Mouse (Mus musculus) forebrain, postnatal 0 days (tissue): ENCODE results near the gene Meis1. TPM values are rescaled to one million over a fixed set of nuclear protein-coding genes. Genes with fewer than 3 reads are reported as not detected.

Source experiments
- ATAC-seq: fragments of 200-750 bp; cut with Nextera tagmentation; 2 replicates; pipeline ENCODE4 v1.8.0; 2017; ENCODE audit warnings: mild to moderate bottlenecking, moderate library complexity
- DNase-seq: peaks from one replicate; pipeline ENCODE4 v3.0.0-alpha.2; 2015
- H3K27ac ChIP-seq: fragments of 300-500 bp; sonication (generic); 2 replicates; pipeline ENCODE4 v1.5.1; 2014; ENCODE audit warnings: low read depth, mild to moderate bottlenecking, antibody characterized with exemption, low read length, moderate library complexity, mixed read lengths
- H3K27me3 ChIP-seq: fragments of 300-500 bp; sonication (generic); 2 replicates; pipeline ENCODE4 v1.6.1; 2014; ENCODE audit warnings: mild to moderate bottlenecking, low read length, mixed read lengths; ENCODE audit not compliant: insufficient read depth
- H3K36me3 ChIP-seq: fragments of 300-500 bp; sonication (generic); 2 replicates; pipeline ENCODE4 v1.6.1; 2014; ENCODE audit warnings: mild to moderate bottlenecking, moderate library complexity; ENCODE audit not compliant: insufficient read depth
- H3K4me1 ChIP-seq: fragments of 300-500 bp; sonication (generic); 2 replicates; pipeline ENCODE4 v1.6.1; 2014; ENCODE audit warnings: antibody characterized with exemption; ENCODE audit not compliant: insufficient read depth
- H3K4me2 ChIP-seq: fragments of 300-500 bp; sonication (generic); 2 replicates; pipeline ENCODE4 v1.6.1; 2014; ENCODE audit warnings: low read depth, mild to moderate bottlenecking, moderate library complexity
- H3K4me3 ChIP-seq: fragments of 300-500 bp; sonication (generic); 2 replicates; pipeline ENCODE4 v1.5.1; 2014; ENCODE audit warnings: low read depth, low read length, mixed read lengths
- H3K9ac ChIP-seq: fragments of 300-500 bp; sonication (generic); 2 replicates; pipeline ENCODE4 v1.6.1; 2014; ENCODE audit warnings: mild to moderate bottlenecking
- H3K9me3 ChIP-seq: fragments of 300-500 bp; sonication (generic); 2 replicates; pipeline ENCODE4 v1.6.1; 2016; ENCODE audit warnings: low read length
- CTCF ChIP-seq: sonication (generic); IDR thresholded peaks from 2 replicates; pipeline ENCODE4 v1.5.1; 2016; ENCODE audit warnings: antibody characterized with exemption, control low read depth, low read depth
- WGBS: fragments of 180-500 bp; shearing (Covaris S2); extraction: QIAGEN DNeasy Blood & Tissue Kit; methylation state at CpG from one replicate; pipeline ENCODE4 v1.1.7; 2014; 5-methylcytosine and 5-hydroxymethylcytosine counted together
- polyA plus RNA-seq: library from polyadenylated mRNA; unstranded; fragments of >200 nt; fragmentation: Nextera tagmentation; extraction: Ambion mirVana; gene quantifications from 2 replicates; pipeline ENCODE4 v1.2.1, GENCODE M21; 2015
- total RNA-seq: library from RNA; depleted of rRNA; stranded (reverse); fragments of >200 nt; gene quantifications from 2 replicates; pipeline ENCODE4 v1.2.3, GENCODE M21; 2014

The Meis1 gene
- total and polyA plus RNA-seq, 2 experiments from 2014 or later: 12.5 to 16.9 TPM

DNA sequence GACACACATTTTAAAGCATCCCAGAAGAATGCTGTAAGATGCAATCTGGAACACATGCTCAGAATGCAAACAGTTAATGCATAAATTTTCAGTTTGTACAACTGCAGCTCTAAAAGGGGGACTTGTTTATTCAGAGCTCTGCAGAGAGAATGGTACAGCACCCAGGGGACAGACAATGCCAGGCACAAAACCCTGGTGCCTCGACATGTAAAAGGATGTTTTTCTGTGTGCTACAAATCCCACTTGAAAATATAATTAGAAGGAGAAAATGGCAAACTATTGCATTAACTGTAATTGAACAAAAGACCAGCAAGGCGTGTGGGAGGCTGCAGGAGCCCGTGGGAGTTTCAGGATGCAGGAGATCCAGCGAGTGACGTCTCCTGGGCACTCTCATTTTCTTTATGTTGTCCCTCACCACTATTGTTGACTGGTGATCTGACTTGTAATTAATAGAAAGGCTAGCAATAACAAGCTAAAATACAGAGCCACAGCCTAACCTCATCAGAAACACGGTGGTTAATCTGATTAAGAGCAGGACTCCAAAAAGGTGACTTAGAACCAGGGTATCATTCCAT, 29.0 kb downstream of the Meis1 start:
- Histone ChIP-seq H3K4me3 (no peak overlapping the region), H3K9ac (0 out of 2 replicates have a peak overlapping the region, but pooled peaks have one; percentile 10), H3K4me1 (peaks cover 14% of the 10 kb centered on the region; the same call in 1 of the 2 replicates), H3K9me3 (no peaks in the 10 kb centered on the region), H3K36me3 (no peaks in the 10 kb centered on the region), H3K4me2 (peak overlapping the region; percentile 23; the same call in 1 of the 2 replicates), H3K27ac (no peak overlapping the region), H3K27me3 (no peaks in the 10 kb centered on the region)
- peak; percentile 59; the same call in 1 of the 2 replicates for ATAC-seq
- 10% methylated on average over 6 of the region's 6 CpGs for WGBS
- TF ChIP-seq CTCF: no peak
- DNase-seq: no peak

DNA sequence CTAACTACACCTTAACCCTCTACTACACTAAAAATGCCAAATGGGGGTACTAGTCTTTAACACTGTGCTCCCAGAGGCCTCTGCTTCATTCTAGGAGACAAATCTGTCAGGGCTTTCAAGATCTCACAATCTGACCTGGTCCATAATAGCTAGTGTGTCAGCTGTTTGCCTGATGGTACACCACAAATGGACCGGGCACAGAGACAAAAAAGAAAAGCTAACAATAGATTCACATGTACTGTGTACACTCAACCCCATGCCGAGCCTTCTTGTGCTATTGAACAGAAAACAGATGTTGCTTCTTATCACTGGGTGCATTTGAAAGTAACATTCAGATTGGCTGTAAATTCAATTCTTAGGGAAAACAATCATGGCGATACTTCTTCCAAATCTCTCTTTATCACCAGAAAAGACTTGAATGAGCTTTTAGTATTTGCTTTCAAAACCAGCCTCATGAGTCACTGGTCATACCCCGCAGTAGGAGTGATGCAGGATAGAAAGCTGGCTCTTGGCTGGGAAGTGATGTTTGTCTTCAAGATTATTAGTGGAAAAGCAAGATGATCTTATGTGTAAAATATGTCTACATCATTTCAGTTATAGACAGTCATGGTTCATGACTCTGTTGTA, 30.0 kb downstream of the Meis1 start:
- H3K27me3 ChIP-seq: no peaks in the 10 kb centered on the region
- no peak overlapping the region for H3K4me2 ChIP-seq
- H3K4me1 ChIP-seq: peaks cover 14% of the 10 kb centered on the region; the same call in 1 of the 2 replicates
- no peaks in the 10 kb centered on the region for H3K9me3 ChIP-seq
- H3K36me3 ChIP-seq: no peaks in the 10 kb centered on the region
- H3K4me3 ChIP-seq: no peak overlapping the region
- no peak overlapping the region for H3K9ac ChIP-seq
- TF ChIP-seq CTCF: no peak
- no peak for ATAC-seq
- 39% methylated on average over 4 of the region's 4 CpGs for WGBS
- H3K27ac ChIP-seq: no peak overlapping the region
- DNase-seq: no peak

DNA sequence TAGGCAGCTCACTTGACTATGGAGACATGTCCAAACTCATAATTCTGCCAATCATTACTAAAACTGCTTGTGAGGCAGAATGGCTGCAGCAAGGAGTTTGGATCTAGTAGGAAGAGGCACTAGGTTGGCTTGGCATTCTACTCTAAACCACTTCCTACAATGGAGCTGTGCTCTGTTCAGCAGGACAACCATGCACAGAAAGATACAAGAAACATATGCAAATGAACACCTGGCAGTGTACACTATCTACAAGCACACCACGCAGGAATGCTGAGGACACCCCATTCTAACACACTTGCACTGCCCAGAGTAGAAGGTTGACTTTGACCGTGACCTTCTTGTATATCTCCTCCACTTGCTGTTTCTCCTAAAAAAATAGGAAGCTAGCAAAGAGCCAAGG, 35.0 kb downstream of the Meis1 start:
- no peaks in the 10 kb centered on the region for H3K9me3 ChIP-seq
- H3K4me3 ChIP-seq: no peak overlapping the region
- H3K36me3 ChIP-seq: no peaks in the 10 kb centered on the region
- 81% methylated on average over 2 of the region's 2 CpGs for WGBS
- H3K4me1 ChIP-seq: no peaks in the 10 kb centered on the region
- H3K27me3 ChIP-seq: no peaks in the 10 kb centered on the region
- DNase-seq (no peak), ATAC-seq (no peak)
- H3K4me2 ChIP-seq: no peak overlapping the region
- no peak overlapping the region for H3K9ac ChIP-seq
- no peak overlapping the region for H3K27ac ChIP-seq
- no peak for TF ChIP-seq CTCF

DNA sequence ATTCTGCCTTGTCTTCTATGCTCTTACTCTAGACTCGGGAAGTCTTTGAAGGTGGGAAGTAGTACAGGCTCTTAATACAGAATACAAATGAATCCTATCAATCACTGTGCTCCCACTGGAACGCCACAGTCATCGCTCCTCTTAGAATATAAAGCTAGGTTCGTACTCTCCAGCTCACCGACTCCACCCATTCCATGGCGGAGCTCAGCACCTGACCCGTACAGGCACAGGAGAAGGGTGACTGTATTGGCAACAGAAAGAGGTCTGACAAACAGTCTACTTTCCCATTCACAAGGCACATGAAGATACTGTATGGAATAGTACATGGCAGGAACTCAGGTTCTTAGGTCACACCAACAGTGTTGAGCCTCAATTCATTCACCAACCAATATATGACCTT, 35.5 kb downstream of the Meis1 start:
- Histone ChIP-seq H3K27ac (no peak overlapping the region), H3K9ac (no peak overlapping the region), H3K9me3 (no peaks in the 10 kb centered on the region), H3K4me1 (no peaks in the 10 kb centered on the region), H3K27me3 (no peaks in the 10 kb centered on the region), H3K36me3 (no peaks in the 10 kb centered on the region), H3K4me2 (no peak overlapping the region), H3K4me3 (no peak overlapping the region)
- DNase-seq (no peak), ATAC-seq (no peak)
- no peak for TF ChIP-seq CTCF
- 67% methylated on average over 7 of the region's 7 CpGs for WGBS

DNA sequence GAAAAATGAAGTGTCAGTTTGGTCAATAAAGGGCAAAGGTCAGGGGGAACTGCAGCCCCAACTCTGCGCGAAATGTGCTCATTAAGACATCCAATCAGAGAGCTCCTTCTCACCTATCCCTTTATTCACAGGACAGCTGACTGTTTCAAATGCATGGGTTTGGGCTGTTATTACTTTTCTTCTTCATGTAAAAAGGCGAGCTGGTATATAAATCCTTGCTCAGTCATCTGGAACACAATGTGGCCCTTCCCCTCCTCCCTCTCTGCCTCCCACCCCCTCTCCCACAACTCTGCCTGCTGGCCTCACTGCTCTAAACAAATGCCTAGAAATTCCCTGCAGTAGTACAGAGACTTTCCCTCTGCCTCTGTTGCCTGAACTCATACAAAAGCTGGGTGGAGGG, 36.5 kb downstream of the Meis1 start:
- Histone ChIP-seq H3K27me3 (no peaks in the 10 kb centered on the region), H3K4me3 (no peak overlapping the region), H3K27ac (no peak overlapping the region), H3K4me2 (no peak overlapping the region), H3K9me3 (no peaks in the 10 kb centered on the region), H3K4me1 (no peaks in the 10 kb centered on the region), H3K9ac (no peak overlapping the region), H3K36me3 (no peaks in the 10 kb centered on the region)
- TF ChIP-seq CTCF: no peak
- ATAC-seq: no peak
- no peak for DNase-seq
- 27% methylated on average over 3 of the region's 3 CpGs for WGBS

DNA sequence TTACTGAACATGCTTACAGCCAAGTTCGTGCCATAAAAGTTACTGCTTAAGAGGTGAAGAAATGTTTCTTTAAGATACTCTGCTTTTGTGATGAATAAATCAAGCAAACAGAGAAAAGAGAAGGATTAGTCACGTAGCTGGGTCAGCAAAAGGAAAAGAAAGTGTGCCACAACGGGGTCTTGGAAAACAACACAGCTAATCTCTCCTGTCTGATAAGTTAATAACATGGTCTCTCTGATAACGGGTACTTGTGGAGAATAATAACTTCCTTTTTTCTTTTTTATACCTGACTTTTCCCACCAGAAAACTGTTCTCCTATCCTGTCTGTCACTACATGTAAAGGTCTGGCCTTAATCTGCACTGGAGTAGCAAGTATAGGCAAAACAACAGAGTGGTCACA, 37.4 kb downstream of the Meis1 start:
- TF ChIP-seq CTCF: no peak
- no peak for DNase-seq
- H3K4me1 ChIP-seq: no peaks in the 10 kb centered on the region
- no peaks in the 10 kb centered on the region for H3K36me3 ChIP-seq
- no peaks in the 10 kb centered on the region for H3K9me3 ChIP-seq
- no peak for ATAC-seq
- no peak overlapping the region for H3K9ac ChIP-seq
- no peak overlapping the region for H3K4me2 ChIP-seq
- no peaks in the 10 kb centered on the region for H3K27me3 ChIP-seq
- 26% methylated on average over 4 of the region's 4 CpGs for WGBS
- no peak overlapping the region for H3K27ac ChIP-seq
- no peak overlapping the region for H3K4me3 ChIP-seq

DNA sequence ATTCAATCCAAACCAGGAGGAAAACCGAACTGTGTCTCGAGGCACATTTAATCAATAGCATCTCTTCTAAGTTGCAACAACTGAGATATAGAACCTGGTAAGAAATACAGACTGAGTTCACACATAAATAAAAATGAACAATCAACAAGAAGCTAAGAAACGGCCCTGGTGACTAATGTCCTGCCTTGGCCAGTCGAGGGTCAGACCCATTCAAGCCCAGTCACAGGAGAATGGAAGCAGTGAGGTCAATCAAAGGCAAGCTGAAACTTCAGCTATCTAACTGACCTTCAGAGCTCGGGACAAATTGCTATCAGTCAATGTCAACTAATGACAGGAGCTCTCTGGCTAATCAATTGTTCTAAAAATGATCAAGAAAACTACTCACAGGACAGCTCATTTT, 38.2 kb downstream of the Meis1 start:
- no peak for ATAC-seq

More for the DNA sequence above, 38.2 kb downstream of the Meis1 start:
- Histone ChIP-seq H3K4me3 (no peak overlapping the region), H3K4me2 (no peak overlapping the region), H3K36me3 (no peaks in the 10 kb centered on the region), H3K4me1 (no peaks in the 10 kb centered on the region), H3K9ac (no peak overlapping the region), H3K27me3 (no peaks in the 10 kb centered on the region), H3K9me3 (no peaks in the 10 kb centered on the region), H3K27ac (no peak overlapping the region)
- TF ChIP-seq CTCF: no peak
- no peak for DNase-seq
- WGBS: 34% methylated on average over 5 of the region's 5 CpGs
